Mouse (Mus musculus): ENCODE data around the gene Gtf2h1.

Gene Gtf2h1

GRCm38 (mm10) chr7:46855866-46856560 lies 60.1 kb downstream of the Gtf2h1 start:
- DNase-seq: no peak

GRCm38 (mm10) chr7:46857436-46857835 lies 61.5 kb downstream of the Gtf2h1 start:
- DNase-seq: no peak

GRCm38 (mm10) chr7:46859031-46859430 lies 63.1 kb downstream of the Gtf2h1 start:
- no peak for DNase-seq

GRCm38 (mm10) chr7:46860996-46861395 lies 65.1 kb downstream of the Gtf2h1 start, which contains the start of gene Ldhc:
Gene Ldhc (plus strand): TSS chr7:46861203.
- DNase-seq: no peak

- DNase-seq: no peak
Observed at GRCm38 (mm10) chr7:46871988-46872387, 76.1 kb downstream of the Gtf2h1 start.

All from layer of hippocampus, adult 9-11 months (tissue).